Mouse (Mus musculus): ENCODE results near the gene Lsg1. TPM values are rescaled to one million over a fixed set of nuclear protein-coding genes. Genes with fewer than 3 reads are reported as not detected.

Gene Lsg1
- total RNA-seq, 2 experiments from 2014 or later: 11.5 to 36.7 TPM

- ATAC-seq (replicated peaks; ENCODE audit: low FRiP score, poor library complexity, severe bottlenecking): no peak; the same call in 1 of the 2 replicates
Measured at GRCm38 (mm10) chr16:30525756-30526155, 61.6 kb downstream of the Lsg1 start.

GRCm38 (mm10) chr16:30524481-30524880 is 62.9 kb downstream of the Lsg1 start:
- ATAC-seq (replicated peaks; ENCODE audit: low FRiP score, poor library complexity, severe bottlenecking): no peak

GRCm38 (mm10) chr16:30522253-30522940 is 65.0 kb downstream of the Lsg1 start:
- no peak for ATAC-seq (replicated peaks; ENCODE audit: low FRiP score, poor library complexity, severe bottlenecking)

GRCm38 (mm10) chr16:30521147-30521546 is 66.2 kb downstream of the Lsg1 start:
- no peak for ATAC-seq (replicated peaks; ENCODE audit: low FRiP score, poor library complexity, severe bottlenecking)

- ATAC-seq (replicated peaks; ENCODE audit: low FRiP score, poor library complexity, severe bottlenecking): peak; percentile 65
Measured at GRCm38 (mm10) chr16:30520361-30520823, 67.0 kb downstream of the Lsg1 start.

GRCm38 (mm10) chr16:30518635-30519034 is 68.8 kb downstream of the Lsg1 start:
- ATAC-seq (replicated peaks; ENCODE audit: low FRiP score, poor library complexity, severe bottlenecking): no peak

- no peak for ATAC-seq (replicated peaks; ENCODE audit: low FRiP score, poor library complexity, severe bottlenecking)
Measured at GRCm38 (mm10) chr16:30517666-30518283, 69.6 kb downstream of the Lsg1 start.

GRCm38 (mm10) chr16:30516993-30517392 is 70.4 kb downstream of the Lsg1 start:
- no peak for ATAC-seq (replicated peaks; ENCODE audit: low FRiP score, poor library complexity, severe bottlenecking)

GRCm38 (mm10) chr16:30515418-30515817 is 72.0 kb downstream of the Lsg1 start:
- ATAC-seq (replicated peaks; ENCODE audit: low FRiP score, poor library complexity, severe bottlenecking): no peak

GRCm38 (mm10) chr16:30513050-30514024 is 74.1 kb downstream of the Lsg1 start:
- no peak for ATAC-seq (replicated peaks; ENCODE audit: low FRiP score, poor library complexity, severe bottlenecking)

- peak; percentile 53; the same call in 1 of the 2 replicates for ATAC-seq (replicated peaks; ENCODE audit: low FRiP score, poor library complexity, severe bottlenecking)
Measured at GRCm38 (mm10) chr16:30512375-30513049, 74.9 kb downstream of the Lsg1 start.

- ATAC-seq (replicated peaks; ENCODE audit: low FRiP score, poor library complexity, severe bottlenecking): no peak
Measured at GRCm38 (mm10) chr16:30511563-30512340, 75.6 kb downstream of the Lsg1 start.

GRCm38 (mm10) chr16:30510504-30511451 is 76.6 kb downstream of the Lsg1 start:
- peak; percentile 89 for ATAC-seq (replicated peaks; ENCODE audit: low FRiP score, poor library complexity, severe bottlenecking)

Other genes starting within 250 kb of the Lsg1 start
- gene Atp13a3, start 181.6 kb downstream of the Lsg1 start, total RNA-seq (2015; ENCODE audit: low replicate concordance): 46.4 and 64.9 TPM in 2 replicates
- gene Atp13a3, start 181.6 kb downstream of the Lsg1 start, total RNA-seq (2017; ENCODE audit: low replicate concordance): 36.7 and 38.2 TPM in 2 replicates
- 0.21 TPM in 1 of 2 replicates, not detected in the other for gene Tmem44, start 36.8 kb downstream of the Lsg1 start, total RNA-seq (2015; ENCODE audit: low replicate concordance)
- gene Tmem44, start 36.8 kb downstream of the Lsg1 start, total RNA-seq (2017; ENCODE audit: low replicate concordance): 0.70 and 0.77 TPM in 2 replicates
- gene Fam43a, start 12.1 kb upstream of the Lsg1 start, total RNA-seq (2015; ENCODE audit: low replicate concordance): 0.58 and 0.63 TPM in 2 replicates
- 0.84 and 1.4 TPM in 2 replicates for gene Fam43a, start 12.1 kb upstream of the Lsg1 start, total RNA-seq (2017; ENCODE audit: low replicate concordance)

All from erythroblast, adult 5-6 weeks (primary cell).